Mouse (Mus musculus): ENCODE measurements around the gene Lca5. TPM values are rescaled to one million over a fixed set of nuclear protein-coding genes. Genes with fewer than 3 reads are reported as not detected.

The Lca5 gene
- polyA plus RNA-seq (2014; fragmentation: Illumina TruSeq; extraction: RNeasy Lipid Tissue Mini Kit (QIAGEN cat#74804); ENCODE audit: low read depth, low replicate concordance), result 0.34 TPM

GRCm38 (mm10) chr9:83440392-83441357, at the start of gene Lca5:
Gene Lca5 (minus strand): TSS chr9:83441127.

Other genes with a start within 250 kb of the Lca5 start
- gene Sh3bgrl2, start 107.2 kb upstream of the Lca5 start, polyA plus RNA-seq (2014; fragmentation: Illumina TruSeq; extraction: RNeasy Lipid Tissue Mini Kit (QIAGEN cat#74804); ENCODE audit: low read depth, low replicate concordance), result 31.0 TPM